Mouse (Mus musculus) ES-E14 (cell line): ENCODE measurements around the gene Apeh.

Experiments used
- HCFC1 ChIP-seq: IDR thresholded peaks from 2 replicates; pipeline ENCODE4 v1.6.1; 2012; ENCODE audit warnings: low read length, inconsistent platforms, borderline replicate concordance; ENCODE audit not compliant: insufficient read depth
- MAFK ChIP-seq: IDR thresholded peaks from 2 replicates; pipeline ENCODE4 v1.6.1; 2014; ENCODE audit warnings: mild to moderate bottlenecking, low read depth, low read length, inconsistent platforms; ENCODE audit not compliant: insufficient read depth
- ZC3H11A ChIP-seq: IDR thresholded peaks from 2 replicates; pipeline ENCODE4 v1.6.1; 2012; ENCODE audit warnings: low read depth, mild to moderate bottlenecking, inconsistent platforms, low read length, borderline replicate concordance
- ZNF384 ChIP-seq: IDR thresholded peaks from 2 replicates; pipeline ENCODE4 v1.6.1; 2012; ENCODE audit warnings: low read depth, low read length, inconsistent platforms

DNA sequence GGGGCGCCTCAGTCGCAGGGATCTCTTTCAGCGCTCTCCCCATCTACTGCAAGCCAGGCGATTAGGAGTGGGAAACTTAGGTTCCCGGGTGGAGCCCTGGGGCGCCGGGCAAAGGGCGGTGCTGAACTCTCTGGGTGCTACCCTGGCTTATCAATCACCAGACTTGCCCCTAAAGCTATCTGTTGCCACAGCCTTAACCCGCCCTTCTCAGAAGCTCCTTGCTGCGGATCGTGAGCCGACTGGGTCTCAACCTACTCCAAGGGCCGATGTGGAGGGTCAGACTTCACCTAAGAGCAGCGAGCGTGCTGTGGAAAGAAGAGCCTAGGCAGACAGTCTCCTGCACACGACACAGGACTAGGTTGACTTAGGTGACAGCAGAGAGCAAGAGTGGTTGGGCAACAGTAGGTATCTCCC is 599 bp upstream of the Apeh start:
- TF ChIP-seq ZC3H11A (no peak), ZNF384 (no peak), HCFC1 (no peak), MAFK (no peak)
